Comparison of ENCODE assay signal across 13 mouse cellular contexts in genomic region chr2:168046467-168046866, GRCm38 (mm10). TPM values are rescaled to one million over a fixed set of nuclear protein-coding genes. Genes with fewer than 3 reads are reported as not detected.
A peak's percentile ranks its signal among the peaks of the same experiment; 100 is the strongest.
DNase-seq lines count a peak whose midpoint lies in the region; ATAC-seq and TF ChIP-seq lines count a peak whose summit lies in the region.
"Had no signal": no experiment of that assay in that cellular context is flagged by ENCODE, and none has a peak within 500 bp of the region (broad histone marks: within the 10 kb centered on the region; RNA-seq: fewer than 3 reads in every experiment).

No protein-coding gene starts in this region.

- H3K27me3 ChIP-seq in heart, embryonic 10.5 days (ENCODE audit: insufficient read depth, poor library complexity, severe bottlenecking) = peaks cover 4% of the 10 kb centered on the region
- H3K27me3 ChIP-seq in liver, postnatal 0 days (ENCODE audit: insufficient read depth, low read length) = peaks cover 18% of the 10 kb centered on the region

- H3K4me3 ChIP-seq in heart, embryonic 10.5 days = no peak overlapping the region
- H3K4me3 ChIP-seq in lung, adult 2 months (replicated peaks; ENCODE audit: extremely low read depth, low read depth, low read length) = no peak overlapping the region
- no peak overlapping the region for H3K4me3 ChIP-seq in liver, postnatal 0 days (ENCODE audit: low read depth, low read length)

- H3K27ac ChIP-seq in heart, embryonic 10.5 days = peak overlapping the region; percentile 71; the same call in 1 of the 2 replicates
- H3K27ac ChIP-seq in liver, postnatal 0 days (ENCODE audit: low read depth) = no peak overlapping the region
- H3K27ac ChIP-seq: hindbrain, embryonic 14.5 days had no signal

- 79% methylated on average over 4 of the region's 4 CpGs for WGBS in heart, embryonic 10.5 days
- 74% methylated on average over 4 of the region's 4 CpGs for WGBS in lung, adult 2 months
- 76% methylated on average over 4 of the region's 4 CpGs for WGBS in liver, postnatal 0 days (ENCODE audit: insufficient replicate concordance)

- DNase-seq in heart, embryonic 10.5 days (ENCODE audit: low spot score) = no peak
- DNase-seq in heart, postnatal 25 days (ENCODE audit: low spot score) = no peak
- no peak for DNase-seq in lung, adult 2 months
- no peak for DNase-seq in lung, postnatal 4 days
- DNase-seq in R1 (ENCODE audit: low read depth, low spot score) = peak; percentile 82
- no peak for DNase-seq in liver, postnatal 0 days
- no peak for DNase-seq in urinary bladder, adult 2 months (ENCODE audit: low spot score)
- no peak for DNase-seq in gastrocnemius, postnatal 25 days
- DNase-seq: adrenal gland, adult 2 months; cerebellum, adult 11-12 months; right cerebral cortex, adult 18-20 months; thymus, adult 2 months had no signal

- no peak overlapping the region for H3K4me2 ChIP-seq in liver, postnatal 0 days (ENCODE audit: low read depth, low read length)
- H3K4me2 ChIP-seq: hindbrain, embryonic 14.5 days had no signal

- no peak for TF ChIP-seq POLR2A in lung, adult 2 months (IDR thresholded peaks at IDR 0.05; ENCODE audit: borderline replicate concordance, extremely low read depth, low read depth, low read length)

- peaks cover 35% of the 10 kb centered on the region for H3K4me1 ChIP-seq in heart, embryonic 10.5 days
- peaks cover 3% of the 10 kb centered on the region; the same call in 1 of the 2 replicates for H3K4me1 ChIP-seq in lung, adult 2 months (ENCODE audit: control insufficient read depth, insufficient read depth, low read length)
- peaks cover 10% of the 10 kb centered on the region; the same call in 1 of the 2 replicates for H3K4me1 ChIP-seq in liver, postnatal 0 days (ENCODE audit: insufficient read depth)

- H3K9me3 ChIP-seq in heart, embryonic 10.5 days = no peaks in the 10 kb centered on the region
- H3K9me3 ChIP-seq in liver, postnatal 0 days (ENCODE audit: low read length) = no peaks in the 10 kb centered on the region

- intact Hi-C loops in heart, postnatal 25 days (cut with DNase I) = no loop called here

- no peak for ATAC-seq in liver, postnatal 0 days

- H3K36me3 ChIP-seq in heart, embryonic 10.5 days = no peaks in the 10 kb centered on the region
- no peaks in the 10 kb centered on the region for H3K36me3 ChIP-seq in liver, postnatal 0 days (replicated peaks; ENCODE audit: insufficient read depth, low read length)

- no peak for TF ChIP-seq EP300 in liver, postnatal 0 days (IDR thresholded peaks at IDR 0.05; ENCODE audit: low read depth)

- H3K9ac ChIP-seq in liver, postnatal 0 days (replicated peaks) = no peak overlapping the region
- H3K9ac ChIP-seq: hindbrain, embryonic 14.5 days had no signal

- 0 out of 2 replicates have a peak, but pooled peaks have one; percentile 1 for TF ChIP-seq CTCF in lung, adult 2 months (IDR thresholded peaks at IDR 0.05; ENCODE audit: insufficient read depth, low read length)
- TF ChIP-seq CTCF in liver, postnatal 0 days (IDR thresholded peaks at IDR 0.05; ENCODE audit: low read depth) = peak; percentile 37

RNA-seq across cellular contexts. Expression of gene Pard6b, which starts 34.3 kb away (rescaled TPM):
- 12.2 and 15.0 TPM in 2 replicates for polyA plus RNA-seq in heart, embryonic 10.5 days (2016; fragmentation: Nextera tagmentation; extraction: Ambion mirVana)
- 1 to 10 TPM; 3.1 to 3.4 TPM for total RNA-seq in heart, postnatal 25 days (2021)
- polyA plus RNA-seq in lung, adult 2 months (2012; rRNA removed) = 51.6 and 60.1 TPM in 2 replicates
- 2.3 and 2.7 TPM in 2 replicates for polyA plus RNA-seq in liver, postnatal 0 days (2015; fragmentation: Nextera tagmentation; extraction: Ambion mirVana)
- 6.3 and 8.3 TPM in 2 replicates for polyA plus RNA-seq in urinary bladder, adult 2 months (2012; rRNA removed)
- under 1 TPM; 0.43 to 0.62 TPM for total RNA-seq in gastrocnemius, postnatal 25 days (2021)

RNA-seq across cellular contexts. Expression of gene Ripor3, which starts 36.0 kb away (rescaled TPM):
- 1.3 and 2.5 TPM in 2 replicates for polyA plus RNA-seq in heart, embryonic 10.5 days (2016; fragmentation: Nextera tagmentation; extraction: Ambion mirVana)
- under 1 TPM; 0.49 to 0.75 TPM for total RNA-seq in heart, postnatal 25 days (2021)
- 2.3 and 5.3 TPM in 2 replicates for polyA plus RNA-seq in lung, adult 2 months (2012; rRNA removed)
- 1.4 TPM in 2 replicates for polyA plus RNA-seq in liver, postnatal 0 days (2015; fragmentation: Nextera tagmentation; extraction: Ambion mirVana)
- polyA plus RNA-seq in urinary bladder, adult 2 months (2012; rRNA removed) = 8.4 and 10.6 TPM in 2 replicates
- 1 to 10 TPM in 1 of 2 experiments, under 1 TPM in 1; 0.75 to 1.5 TPM for total RNA-seq in gastrocnemius, postnatal 25 days (2021)
